Mouse (Mus musculus) liver, embryonic 14.5 days (tissue): ENCODE data around the gene Cnih2.

ENCODE experiments used
- CTCF ChIP-seq: IDR thresholded peaks from 2 replicates; pipeline ENCODE4 v1.5.1; 2016; ENCODE audit warnings: antibody characterized with exemption, low read depth, control low read depth
- EP300 ChIP-seq: IDR thresholded peaks from 2 replicates; pipeline ENCODE4 v1.6.1; 2016; ENCODE audit warnings: antibody characterized with exemption, low read depth

DNA sequence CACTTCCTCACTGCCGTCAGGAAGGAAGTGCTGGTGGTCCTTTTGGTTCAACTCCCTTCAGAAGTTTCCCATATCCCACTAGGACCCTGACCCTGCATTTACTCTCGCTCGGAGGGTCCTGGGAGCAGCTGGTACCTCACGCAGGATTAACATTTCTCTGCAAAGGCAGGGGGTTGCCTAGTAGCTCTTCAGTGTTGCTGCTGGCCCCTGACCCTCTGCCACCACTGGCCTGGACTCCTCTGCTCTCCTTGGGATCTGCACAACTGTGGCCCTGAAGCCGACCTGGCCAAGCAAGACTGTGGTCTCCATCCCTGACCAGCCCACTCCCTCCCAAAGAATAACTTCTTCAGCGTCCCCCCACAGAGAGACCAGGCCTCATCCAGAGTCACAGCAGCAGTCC is 49.0 kb downstream of the Cnih2 start:
- no peak for TF ChIP-seq CTCF
- no peak for TF ChIP-seq EP300
